Mouse (Mus musculus) brain, adult 10 weeks (tissue): ENCODE data around the gene Olfr612. TPM values are rescaled to one million over a fixed set of nuclear protein-coding genes. Genes with fewer than 3 reads are reported as not detected.

Experiments used
- polyA plus RNA-seq: library from polyadenylated mRNA; stranded (reverse); fragments of 350-450 nt; fragmentation: Illumina TruSeq; extraction: RNeasy Lipid Tissue Mini Kit (QIAGEN cat#74804); gene quantifications from one replicate; pipeline ENCODE4 v1.2.3, GENCODE M21; 2015; ENCODE audit warnings: low read depth, low replicate concordance

Gene Olfr612
- not detected for polyA plus RNA-seq

DNA sequence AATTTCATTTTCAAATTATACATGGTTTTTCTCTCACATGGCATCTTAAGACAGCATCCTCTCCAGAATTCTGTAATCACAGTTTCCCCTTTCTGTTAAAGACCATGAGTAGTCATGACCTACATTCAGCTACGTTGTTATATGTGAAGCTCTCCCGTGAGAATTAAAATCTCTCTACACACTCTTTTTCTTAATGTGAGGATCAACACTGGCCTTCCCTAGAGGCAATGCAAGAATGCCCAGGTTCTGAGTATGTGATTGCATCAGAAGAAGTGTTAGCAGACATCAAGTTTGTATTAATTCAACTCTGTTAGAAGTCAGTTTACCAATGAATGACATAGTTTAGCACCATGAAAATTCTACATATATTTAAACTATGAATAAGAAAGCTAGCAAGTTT, at the start of gene Olfr612:
Olfr612 (minus strand) TSS at position 101 of the 400 bp plus-strand sequence.

DNA sequence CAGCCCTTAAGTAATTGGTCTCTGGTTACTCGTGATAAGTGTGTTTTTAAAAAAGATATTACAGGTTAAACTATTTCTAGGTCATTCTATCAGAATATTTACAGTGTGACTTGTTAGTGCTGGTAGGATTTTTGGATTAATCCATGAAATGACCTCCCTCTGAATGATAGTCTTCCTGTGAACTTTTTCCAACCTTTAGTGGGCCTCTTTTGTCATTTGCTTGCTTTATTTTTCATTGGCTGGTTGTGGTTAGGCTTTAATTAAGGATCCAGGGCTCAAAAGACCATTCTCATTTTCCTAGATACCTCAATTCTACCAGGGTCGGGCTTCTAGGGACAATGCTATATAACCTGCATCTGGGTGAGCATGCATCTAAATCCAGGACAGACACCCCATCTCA, 47.3 kb upstream of the Olfr612 start, which contains the start of gene Olfr618:
Olfr618 (plus strand) TSS at position 301 of the 400 bp plus-strand sequence.

GRCm38 (mm10) chr7:103572761-103573160, 30.2 kb upstream of the Olfr612 start, which contains the start of gene Olfr617:
Olfr617 (plus strand) TSS chr7:103573061.

GRCm38 (mm10) chr7:103569043-103569442, 26.5 kb upstream of the Olfr612 start, which contains the start of gene Olfr616:
Olfr616 (minus strand) TSS chr7:103569143.

GRCm38 (mm10) chr7:103555779-103556178, 13.3 kb upstream of the Olfr612 start, which contains the start of gene Olfr615:
Olfr615 (plus strand) TSS chr7:103556079.

GRCm38 (mm10) chr7:103547774-103548173, 5.3 kb upstream of the Olfr612 start, which contains the start of gene Olfr613:
Olfr613 (plus strand) TSS chr7:103548074.

GRCm38 (mm10) chr7:103520746-103521145, 21.8 kb downstream of the Olfr612 start, which contains the start of gene Olfr611:
Olfr611 (minus strand) TSS chr7:103520846.

GRCm38 (mm10) chr7:103512022-103512421, 30.5 kb downstream of the Olfr612 start, which contains the start of gene Olfr610:
Olfr610 (minus strand) TSS chr7:103512122.

DNA sequence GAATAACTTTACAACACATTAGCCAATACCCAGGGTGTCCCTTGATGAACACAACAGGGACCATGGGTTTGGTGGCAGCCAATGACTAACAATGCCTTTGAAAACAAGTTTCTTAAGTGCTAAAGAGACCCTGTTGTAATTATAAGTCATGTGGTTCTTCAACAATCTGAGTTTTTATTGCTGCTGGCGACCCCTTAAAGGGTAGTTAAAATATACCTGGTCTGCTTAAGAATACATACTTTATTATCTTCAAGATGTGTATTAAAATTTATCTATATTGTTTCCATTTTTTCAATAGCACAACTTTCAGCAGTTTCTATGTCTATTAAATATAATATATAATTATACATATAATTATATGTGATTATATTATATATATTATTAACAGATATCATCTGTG, 44.6 kb downstream of the Olfr612 start, which contains the start of gene Olfr609:
Olfr609 (minus strand) TSS at position 101 of the 400 bp plus-strand sequence.

Other genes starting within 250 kb of the Olfr612 start
- gene Olfr596, start 237.1 kb downstream of the Olfr612 start, polyA plus RNA-seq, result not detected
- not detected for gene Olfr597, start 226.4 kb downstream of the Olfr612 start, polyA plus RNA-seq
- gene Olfr598, start 219.1 kb downstream of the Olfr612 start, polyA plus RNA-seq, result not detected
- gene Olfr599, start 206.8 kb downstream of the Olfr612 start, polyA plus RNA-seq, result not detected
- not detected for gene Olfr600, start 193.0 kb downstream of the Olfr612 start, polyA plus RNA-seq
- gene Olfr601, start 180.1 kb downstream of the Olfr612 start, polyA plus RNA-seq, result not detected
- gene Olfr603, start 156.5 kb downstream of the Olfr612 start, polyA plus RNA-seq, result not detected
- gene Usp17lc, start 127.6 kb downstream of the Olfr612 start, polyA plus RNA-seq, result not detected
- not detected for gene Olfr605, start 97.3 kb downstream of the Olfr612 start, polyA plus RNA-seq
- not detected for gene Olfr606, start 93.7 kb downstream of the Olfr612 start, polyA plus RNA-seq
- gene Olfr607, start 78.6 kb downstream of the Olfr612 start, polyA plus RNA-seq, result not detected
- not detected for gene Olfr608, start 72.8 kb downstream of the Olfr612 start, polyA plus RNA-seq
- not detected for gene Olfr609, start 44.7 kb downstream of the Olfr612 start, polyA plus RNA-seq
- gene Olfr610, start 30.6 kb downstream of the Olfr612 start, polyA plus RNA-seq, result not detected
- not detected for gene Olfr611, start 21.9 kb downstream of the Olfr612 start, polyA plus RNA-seq
- not detected for gene Olfr613, start 5.4 kb upstream of the Olfr612 start, polyA plus RNA-seq
- gene Olfr615, start 13.4 kb upstream of the Olfr612 start, polyA plus RNA-seq, result not detected
- not detected for gene Olfr616, start 26.4 kb upstream of the Olfr612 start, polyA plus RNA-seq
- not detected for gene Olfr617, start 30.3 kb upstream of the Olfr612 start, polyA plus RNA-seq
- gene Olfr618, start 47.4 kb upstream of the Olfr612 start, polyA plus RNA-seq, result not detected
- gene Olfr619, start 57.9 kb upstream of the Olfr612 start, polyA plus RNA-seq, result not detected
- not detected for gene Olfr620, start 69.8 kb upstream of the Olfr612 start, polyA plus RNA-seq
- gene Olfr622, start 100.0 kb upstream of the Olfr612 start, polyA plus RNA-seq, result not detected
- gene Olfr623, start 121.0 kb upstream of the Olfr612 start, polyA plus RNA-seq, result not detected
- gene Olfr624, start 128.5 kb upstream of the Olfr612 start, polyA plus RNA-seq, result not detected
- gene Olfr625-ps1, start 140.0 kb upstream of the Olfr612 start, polyA plus RNA-seq, result not detected
- not detected for gene Olfr243, start 172.0 kb upstream of the Olfr612 start, polyA plus RNA-seq
- not detected for gene Olfr628, start 187.7 kb upstream of the Olfr612 start, polyA plus RNA-seq
- not detected for gene Olfr629, start 202.2 kb upstream of the Olfr612 start, polyA plus RNA-seq
- gene Olfr630, start 214.6 kb upstream of the Olfr612 start, polyA plus RNA-seq, result not detected
- gene Olfr69, start 228.9 kb upstream of the Olfr612 start, polyA plus RNA-seq, result not detected
- gene Olfr68, start 237.0 kb upstream of the Olfr612 start, polyA plus RNA-seq, result not detected
- gene Olfr67, start 249.1 kb upstream of the Olfr612 start, polyA plus RNA-seq, result not detected